Mouse (Mus musculus) liver, postnatal 0 days (tissue): Measurements from ENCODE around the gene Hist1h1c. TPM values are rescaled to one million over a fixed set of nuclear protein-coding genes. Genes with fewer than 3 reads are reported as not detected.
"Not testable (repeated sequence)": the region's sequence is repeated elsewhere in the genome, so short reads cannot be mapped to it uniquely, and the experiment has no call there.

Source experiments
- ATAC-seq: fragments of 200-750 bp; cut with Nextera tagmentation; 2 replicates; pipeline ENCODE4 v1.8.0; 2017; ENCODE audit warnings: mild to moderate bottlenecking, moderate library complexity
- DNase-seq: peaks from one replicate; pipeline ENCODE4 v3.0.0-alpha.2; 2016
- H3K27ac ChIP-seq: fragments of 300-500 bp; sonication (generic); 2 replicates; pipeline ENCODE4 v1.5.1; 2014; ENCODE audit warnings: antibody characterized with exemption, moderate library complexity, mild to moderate bottlenecking, low read depth
- H3K27me3 ChIP-seq: fragments of 300-500 bp; sonication (generic); 2 replicates; pipeline ENCODE4 v1.6.1; 2014; ENCODE audit warnings: low read length, control low read depth, mixed read lengths; ENCODE audit not compliant: insufficient read depth
- H3K36me3 ChIP-seq: fragments of 300-500 bp; sonication (generic); replicated peaks from 2 replicates; pipeline ENCODE4 v1.6.1; 2014; ENCODE audit warnings: mild to moderate bottlenecking, control low read depth, low read length, moderate library complexity, mixed read lengths; ENCODE audit not compliant: insufficient read depth
- H3K4me1 ChIP-seq: fragments of 300-500 bp; sonication (generic); 2 replicates; pipeline ENCODE4 v1.6.1; 2014; ENCODE audit warnings: antibody characterized with exemption, mild to moderate bottlenecking, control low read depth; ENCODE audit not compliant: insufficient read depth
- H3K4me2 ChIP-seq: fragments of 300-500 bp; sonication (generic); 2 replicates; pipeline ENCODE4 v1.6.1; 2014; ENCODE audit warnings: low read depth, mild to moderate bottlenecking, low read length, moderate library complexity, mixed read lengths
- H3K4me3 ChIP-seq: fragments of 300-500 bp; sonication (generic); 2 replicates; pipeline ENCODE4 v1.5.1; 2014; ENCODE audit warnings: low read depth, low read length
- H3K9ac ChIP-seq: fragments of 300-500 bp; sonication (generic); replicated peaks from 2 replicates; pipeline ENCODE4 v1.6.1; 2014; ENCODE audit warnings: mild to moderate bottlenecking, moderate library complexity
- H3K9me3 ChIP-seq: fragments of 300-500 bp; sonication (generic); 2 replicates; pipeline ENCODE4 v1.6.1; 2016; ENCODE audit warnings: mild to moderate bottlenecking, control low read depth, low read length, mixed read lengths
- CTCF ChIP-seq: sonication (generic); IDR thresholded peaks from 2 replicates; pipeline ENCODE4 v1.5.1; 2016; ENCODE audit warnings: antibody characterized with exemption, low read depth
- EP300 ChIP-seq: IDR thresholded peaks from 2 replicates; pipeline ENCODE4 v1.6.1; 2016; ENCODE audit warnings: antibody characterized with exemption, low read depth, mild to moderate bottlenecking
- WGBS: fragments of 180-500 bp; shearing (Covaris S2); extraction: QIAGEN DNeasy Blood & Tissue Kit; methylation state at CpG from one replicate; pipeline ENCODE4 v1.1.7; 2014; ENCODE audit not compliant: insufficient replicate concordance; 5-methylcytosine and 5-hydroxymethylcytosine counted together
- polyA plus RNA-seq: library from polyadenylated mRNA; unstranded; fragments of >200 nt; fragmentation: Nextera tagmentation; extraction: Ambion mirVana; gene quantifications from 2 replicates; pipeline ENCODE4 v1.2.1, GENCODE M21; 2015

Hist1h1c gene
- polyA plus RNA-seq, 1 experiment from 2014 or later: 69.6 TPM

DNA sequence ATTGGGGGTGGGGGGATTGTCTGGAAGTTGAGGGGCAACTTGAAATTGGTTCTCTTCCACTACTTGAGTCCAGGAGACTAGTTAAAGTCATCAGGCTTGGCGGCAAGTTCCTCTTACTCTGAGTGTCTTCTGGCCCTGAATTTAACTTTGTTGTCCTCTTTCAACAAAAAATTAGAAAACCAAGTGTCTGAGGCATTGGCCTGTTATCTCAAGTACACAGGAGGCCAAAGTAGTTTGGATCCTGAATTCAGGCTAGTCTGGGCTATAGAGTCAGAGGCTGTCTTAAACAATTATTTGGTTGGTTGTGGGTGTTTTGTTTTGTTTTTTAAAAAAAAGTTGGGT lies 26.5 kb downstream of the Hist1h1c start:
- Histone ChIP-seq H3K4me3 (peak overlapping the region; percentile 59; the same call in 1 of the 2 replicates), H3K9ac (peak overlapping the region; percentile 79; the same call in 1 of the 2 replicates), H3K27me3 (no peaks in the 10 kb centered on the region), H3K9me3 (no peaks in the 10 kb centered on the region), H3K36me3 (no peaks in the 10 kb centered on the region), H3K4me2 (peak overlapping the region; percentile 84), H3K27ac (peak overlapping the region; percentile 97), H3K4me1 (peaks cover 20% of the 10 kb centered on the region)
- DNase-seq (no peak), ATAC-seq (no peak)
- TF ChIP-seq EP300: 0 out of 2 replicates have a peak, but pooled peaks have one; percentile 28
- TF ChIP-seq CTCF: no peak
- WGBS: 30% methylated on average over 1 of the region's 1 CpGs

DNA sequence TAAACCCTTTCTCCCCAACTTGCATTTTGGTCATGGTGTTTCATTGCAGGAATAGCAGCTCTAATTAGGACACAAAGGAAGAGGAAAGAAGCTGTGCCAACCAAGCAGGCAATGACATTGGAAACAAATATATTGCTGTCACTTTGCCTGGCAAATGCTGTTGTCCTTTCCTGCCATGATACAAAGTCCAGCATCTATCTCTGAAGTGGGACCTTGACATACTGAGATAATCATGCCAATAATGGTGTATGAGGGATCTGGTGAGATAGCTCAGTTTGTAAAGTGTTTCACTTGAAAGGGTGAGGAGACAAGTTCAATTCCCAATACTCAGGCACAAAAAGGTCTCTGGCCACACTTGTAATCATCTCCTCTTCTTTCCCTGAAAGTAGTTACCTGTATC lies 28.2 kb downstream of the Hist1h1c start:
- Histone ChIP-seq H3K27ac (no peak overlapping the region), H3K36me3 (no peaks in the 10 kb centered on the region), H3K4me3 (no peak overlapping the region), H3K4me2 (no peak overlapping the region), H3K9ac (no peak overlapping the region), H3K27me3 (no peaks in the 10 kb centered on the region), H3K4me1 (peaks cover 15% of the 10 kb centered on the region), H3K9me3 (no peaks in the 10 kb centered on the region)
- DNase-seq (no peak), ATAC-seq (no peak)
- TF ChIP-seq EP300 (no peak), CTCF (no peak)

DNA sequence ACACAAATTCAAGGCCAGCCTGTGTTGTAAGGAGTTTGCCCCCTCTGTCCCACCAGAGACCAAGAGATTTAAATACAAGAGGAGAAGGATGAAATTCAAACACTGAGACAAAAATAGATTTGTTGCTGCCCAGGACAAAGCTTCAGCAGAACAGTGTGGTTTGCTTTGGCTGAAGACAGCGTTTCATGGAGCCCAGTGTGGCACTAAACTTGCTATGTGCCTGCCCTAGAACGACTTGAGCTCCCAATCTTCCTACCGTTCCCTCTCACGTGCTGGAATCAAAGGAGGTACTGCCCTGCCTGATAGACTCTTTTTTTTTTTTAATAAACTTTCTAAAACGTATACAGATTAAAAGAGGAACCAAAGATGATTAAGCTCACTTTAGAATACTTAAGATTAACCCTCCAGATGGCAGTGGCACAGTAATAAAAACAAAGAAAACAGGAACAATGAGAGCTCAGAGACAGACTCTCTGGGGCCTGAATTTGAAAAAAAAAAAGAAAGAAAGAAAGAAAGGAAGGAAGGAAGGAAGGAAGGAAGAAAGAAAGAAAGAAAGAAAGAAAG lies 30.3 kb downstream of the Hist1h1c start:
- no peak overlapping the region for H3K9ac ChIP-seq
- WGBS: 30% methylated on average over 5 of the region's 5 CpGs
- H3K27me3 ChIP-seq: no peaks in the 10 kb centered on the region
- no peak overlapping the region for H3K4me2 ChIP-seq
- H3K36me3 ChIP-seq: no peaks in the 10 kb centered on the region
- no peaks in the 10 kb centered on the region for H3K9me3 ChIP-seq
- no peak overlapping the region for H3K4me3 ChIP-seq
- H3K4me1 ChIP-seq: peaks cover 12% of the 10 kb centered on the region
- ATAC-seq: no peak
- no peak for TF ChIP-seq EP300
- no peak for TF ChIP-seq CTCF
- no peak for DNase-seq
- H3K27ac ChIP-seq: no peak overlapping the region

DNA sequence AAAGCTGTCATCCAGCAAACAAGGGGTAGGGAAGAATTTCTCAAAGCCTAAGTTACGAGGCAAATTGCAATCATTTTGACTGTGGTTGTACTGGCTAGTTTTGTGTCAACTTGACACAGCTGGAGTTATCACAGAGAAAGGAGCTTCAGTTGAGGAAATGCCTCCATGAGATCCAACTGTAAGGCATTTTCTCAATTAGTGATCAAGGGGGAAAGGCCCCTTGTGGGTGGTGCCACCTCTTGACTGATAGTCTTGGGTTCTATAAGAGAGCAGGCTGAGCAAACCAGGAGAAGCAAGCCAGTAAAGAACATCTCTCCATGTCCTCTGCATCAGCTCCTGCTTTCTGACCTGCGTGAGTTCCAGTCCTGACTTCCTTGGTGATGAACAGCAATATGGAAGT lies 31.0 kb downstream of the Hist1h1c start, which contains the start of gene Trim38:
TSS of gene Trim38 (plus strand) at position 301 of the 400 bp plus-strand sequence.
- not testable (repeated sequence) for H3K27ac ChIP-seq, ATAC-seq, H3K9me3 ChIP-seq, H3K27me3 ChIP-seq, H3K4me2 ChIP-seq, H3K36me3 ChIP-seq, H3K4me3 ChIP-seq, H3K9ac ChIP-seq, H3K4me1 ChIP-seq, DNase-seq
- 73% methylated on average over 2 of the region's 2 CpGs for WGBS

DNA sequence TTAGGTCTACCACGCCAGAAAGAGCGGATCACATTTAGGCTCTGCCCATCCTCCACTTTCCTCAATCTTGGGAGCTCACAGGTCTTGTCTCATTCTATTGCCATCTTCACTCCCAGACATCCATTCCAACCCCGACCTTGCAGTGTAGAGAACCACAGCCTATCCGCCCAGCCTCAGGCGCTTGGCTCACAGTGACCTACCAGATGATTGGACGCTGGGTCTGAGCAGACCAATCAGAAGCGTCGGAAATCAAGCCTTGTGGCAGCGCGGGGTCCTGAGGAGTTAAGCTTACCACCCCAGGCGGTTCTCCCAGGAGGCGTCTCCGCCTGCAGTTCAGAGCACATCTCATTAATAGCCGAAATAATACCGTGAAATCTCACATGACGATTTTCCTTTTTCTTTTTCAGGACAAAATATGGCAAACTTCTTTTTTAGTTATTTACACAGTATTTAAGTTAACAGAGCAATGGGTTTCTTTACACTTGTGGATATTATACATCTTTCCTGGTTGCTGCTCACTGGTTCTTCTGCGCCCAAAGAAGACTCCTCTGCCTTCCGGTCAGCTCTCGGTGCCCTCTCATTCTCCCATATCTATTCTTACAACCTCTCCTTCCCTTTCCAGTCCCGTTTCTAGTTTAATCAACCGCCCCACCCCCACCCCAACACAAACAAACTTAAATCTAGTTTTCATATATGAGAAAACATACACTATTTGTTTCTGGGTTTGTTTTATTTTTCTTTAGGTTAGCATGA lies 34.1 kb downstream of the Hist1h1c start:
- H3K27ac ChIP-seq: no peak overlapping the region
- no peak overlapping the region for H3K4me3 ChIP-seq
- H3K27me3 ChIP-seq: no peaks in the 10 kb centered on the region
- peak overlapping the region; percentile 56 for H3K4me2 ChIP-seq
- peaks cover 4% of the 10 kb centered on the region; the same call in 1 of the 2 replicates for H3K4me1 ChIP-seq
- DNase-seq: peak; percentile 60
- peak; percentile 89 for ATAC-seq
- 23% methylated on average over 21 of the region's 21 CpGs for WGBS
- no peaks in the 10 kb centered on the region for H3K36me3 ChIP-seq
- H3K9ac ChIP-seq: 0 out of 2 replicates have a peak overlapping the region, but pooled peaks have one; percentile 13
- no peaks in the 10 kb centered on the region for H3K9me3 ChIP-seq
- TF ChIP-seq EP300 (no peak), CTCF (no peak)

DNA sequence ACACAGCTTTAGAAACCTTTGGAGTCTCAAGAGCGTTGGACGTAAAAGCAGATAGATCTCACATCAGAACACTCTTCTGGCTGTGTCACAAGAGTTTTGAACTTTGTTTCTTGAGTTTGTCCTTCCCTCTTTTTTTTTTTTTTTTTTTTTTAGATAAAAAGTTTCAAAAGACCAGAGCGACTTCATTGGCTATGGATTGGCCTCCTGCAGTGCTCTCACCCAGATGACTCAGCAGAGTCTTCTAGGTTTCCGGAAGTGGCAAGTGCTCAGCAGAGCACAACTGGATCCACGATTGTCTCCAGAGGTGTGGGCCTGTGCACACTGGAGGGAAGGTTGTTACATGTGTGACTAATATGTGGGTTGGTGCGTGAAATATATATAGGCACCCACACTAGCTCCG lies 39.7 kb downstream of the Hist1h1c start:
- no peaks in the 10 kb centered on the region for H3K4me1 ChIP-seq
- H3K4me2 ChIP-seq: no peak overlapping the region
- DNase-seq (no peak), ATAC-seq (no peak)
- WGBS: 75% methylated on average over 7 of the region's 7 CpGs
- H3K4me3 ChIP-seq: no peak overlapping the region
- H3K36me3 ChIP-seq: no peaks in the 10 kb centered on the region
- no peak overlapping the region for H3K9ac ChIP-seq
- H3K27ac ChIP-seq: no peak overlapping the region
- TF ChIP-seq CTCF: no peak
- H3K9me3 ChIP-seq: no peaks in the 10 kb centered on the region
- H3K27me3 ChIP-seq: no peaks in the 10 kb centered on the region
